Mouse (Mus musculus) heart, embryonic 13.5 days (tissue): Measurements from ENCODE around the gene Calm1. TPM values are rescaled to one million over a fixed set of nuclear protein-coding genes. Genes with fewer than 3 reads are reported as not detected.
A peak's percentile ranks its signal among the peaks of the same experiment; 100 is the strongest.
"Not testable (repeated sequence)": the region's sequence is repeated elsewhere in the genome, so short reads cannot be mapped to it uniquely, and the experiment has no call there.

Source experiments
- ATAC-seq: fragments of 200-750 bp; cut with Nextera tagmentation; 2 replicates; pipeline ENCODE4 v1.8.0; 2017; ENCODE audit warnings: moderate TSS enrichment; ENCODE audit not compliant: insufficient number of reproducible peaks, low FRiP score, low TSS enrichment; ENCODE audit errors: extremely low read depth
- H3K27ac ChIP-seq: fragments of 300-500 bp; sonication (generic); replicated peaks from 2 replicates; pipeline ENCODE4 v1.5.1; 2015; ENCODE audit warnings: moderate library complexity, mild to moderate bottlenecking, inconsistent platforms
- H3K27me3 ChIP-seq: fragments of 300-500 bp; sonication (generic); replicated peaks from 2 replicates; pipeline ENCODE4 v1.6.1; 2015; ENCODE audit warnings: mild to moderate bottlenecking, inconsistent platforms
- H3K36me3 ChIP-seq: fragments of 300-500 bp; sonication (generic); 2 replicates; pipeline ENCODE4 v1.6.1; 2015; ENCODE audit warnings: mild to moderate bottlenecking, inconsistent platforms
- H3K4me1 ChIP-seq: fragments of 300-500 bp; sonication (generic); 2 replicates; pipeline ENCODE4 v1.6.1; 2015; ENCODE audit warnings: inconsistent platforms
- H3K4me2 ChIP-seq: fragments of 300-500 bp; sonication (generic); 2 replicates; pipeline ENCODE4 v1.6.1; 2015; ENCODE audit warnings: inconsistent platforms, mild to moderate bottlenecking, moderate library complexity
- H3K4me3 ChIP-seq: fragments of 300-500 bp; sonication (generic); 2 replicates; pipeline ENCODE4 v1.5.1; 2015; ENCODE audit warnings: moderate library complexity, mild to moderate bottlenecking, inconsistent platforms
- H3K9ac ChIP-seq: fragments of 300-500 bp; sonication (generic); 2 replicates; pipeline ENCODE4 v1.6.1; 2015; ENCODE audit warnings: inconsistent platforms, mild to moderate bottlenecking, moderate library complexity
- H3K9me3 ChIP-seq: fragments of 300-500 bp; sonication (generic); 2 replicates; pipeline ENCODE4 v1.6.1; 2016; ENCODE audit warnings: inconsistent platforms
- WGBS: fragments of 180-500 bp; shearing (Covaris S2); methylation state at CpG from one replicate; pipeline ENCODE4 v1.1.7; 2015; ENCODE audit warnings: mixed read lengths; 5-methylcytosine and 5-hydroxymethylcytosine counted together
- polyA plus RNA-seq: library from polyadenylated mRNA; unstranded; fragments of >200 nt; fragmentation: Nextera tagmentation; extraction: Ambion mirVana; gene quantifications from 2 replicates; pipeline ENCODE4 v1.2.1, GENCODE M21; 2015

Calm1 gene
- polyA plus RNA-seq, 1 experiment from 2014 or later = 821 TPM

DNA sequence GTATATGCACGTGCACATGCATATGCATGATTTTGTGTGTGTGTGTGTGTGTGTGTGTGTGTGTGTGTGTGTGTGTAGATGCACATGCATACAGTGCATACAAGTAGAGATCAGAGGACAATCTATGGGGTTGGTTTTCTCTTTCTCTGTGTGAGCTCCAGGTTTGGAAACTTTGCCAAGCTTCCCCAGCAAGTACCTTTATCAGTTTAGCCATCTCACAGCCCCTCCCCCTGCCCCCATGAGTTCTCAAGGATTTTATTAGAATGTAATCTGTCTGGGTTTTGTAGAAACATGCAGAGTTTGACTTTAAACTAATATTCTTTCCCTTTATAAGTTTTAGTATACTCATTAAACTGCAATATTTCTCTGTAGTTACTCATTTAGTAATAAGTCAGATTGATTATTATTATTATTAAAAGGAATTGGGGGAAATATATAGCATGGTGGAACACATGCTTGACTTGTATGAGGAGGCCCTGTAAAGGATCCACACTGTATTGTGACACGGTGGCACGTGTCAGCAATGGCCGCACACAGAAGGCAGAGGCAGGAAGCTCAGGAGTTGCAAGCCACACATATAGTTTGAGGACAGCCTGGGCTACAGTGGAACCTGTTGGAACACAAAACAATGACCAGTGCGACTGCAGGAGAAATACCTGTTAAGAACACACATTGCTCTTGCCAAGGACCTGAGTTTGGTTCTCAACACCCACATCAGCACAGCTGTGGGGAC lies 12.4 kb downstream of the Calm1 start:
- Histone ChIP-seq H3K27ac (peak overlapping the region; percentile 8; the same call in 1 of the 2 replicates), H3K36me3 (peaks cover 35% of the 10 kb centered on the region), H3K4me2 (no peak overlapping the region), H3K27me3 (no peaks in the 10 kb centered on the region), H3K4me3 (no peak overlapping the region), H3K9me3 (0 out of 2 replicates have a peak, but pooled peaks cover 3% of the 10 kb centered on the region), H3K9ac (no peak overlapping the region), H3K4me1 (peaks cover 27% of the 10 kb centered on the region)
- WGBS = 82% methylated on average over 5 of the region's 5 CpGs
- no peak for ATAC-seq

DNA sequence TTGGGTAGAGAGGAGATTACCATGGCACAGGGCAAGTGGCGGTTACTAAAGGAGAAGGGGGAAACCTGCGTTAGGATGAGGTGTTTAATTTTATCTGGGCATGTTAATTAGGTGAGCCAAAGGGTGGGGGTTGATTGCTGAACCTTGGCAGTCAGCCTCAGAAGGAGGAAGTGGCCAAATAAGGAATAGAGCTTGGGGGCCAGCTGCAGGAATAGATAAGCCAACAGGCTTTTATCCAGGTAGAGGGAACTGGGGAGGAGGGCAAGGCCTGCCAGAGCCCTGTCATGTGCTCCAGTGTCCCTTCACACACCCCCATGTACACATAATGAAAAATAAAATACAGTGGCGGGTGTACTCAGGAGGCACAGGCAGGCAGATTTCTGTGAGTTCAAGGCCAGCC lies 13.2 kb downstream of the Calm1 start:
- WGBS = 35% methylated on average over 3 of the region's 3 CpGs
- ATAC-seq = no peak
- peaks cover 27% of the 10 kb centered on the region for H3K36me3 ChIP-seq

DNA sequence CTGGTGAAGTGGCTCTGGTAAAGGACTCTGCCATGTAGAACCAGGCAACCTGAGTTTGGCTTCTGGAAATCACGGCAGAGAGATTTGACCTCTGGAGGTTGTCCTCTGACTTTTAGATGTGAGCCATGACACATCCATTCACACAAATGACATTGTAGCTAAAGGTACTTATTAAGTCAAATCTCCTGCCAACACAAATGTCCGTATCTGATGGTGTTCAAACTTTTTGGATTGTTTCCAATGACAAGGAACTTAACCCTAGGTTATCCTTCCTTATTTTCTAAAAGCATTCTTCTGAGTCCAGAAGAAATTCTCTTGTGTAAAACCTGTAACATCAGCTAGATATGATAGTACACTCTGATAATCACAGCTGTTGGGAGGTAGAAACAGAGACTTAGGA lies 13.9 kb downstream of the Calm1 start:
- H3K36me3 ChIP-seq = peaks cover 20% of the 10 kb centered on the region
- ATAC-seq = no peak
- H3K9ac ChIP-seq = no peak overlapping the region
- WGBS = 60% methylated on average over 2 of the region's 2 CpGs
- no peak overlapping the region for H3K27ac ChIP-seq
- 0 out of 2 replicates have a peak, but pooled peaks cover 3% of the 10 kb centered on the region for H3K9me3 ChIP-seq
- H3K4me3 ChIP-seq = no peak overlapping the region
- H3K27me3 ChIP-seq = no peaks in the 10 kb centered on the region
- peaks cover 27% of the 10 kb centered on the region for H3K4me1 ChIP-seq
- H3K4me2 ChIP-seq = no peak overlapping the region

More for the DNA sequence above, 13.2 kb downstream of the Calm1 start:
- Histone ChIP-seq H3K4me1 (peaks cover 27% of the 10 kb centered on the region), H3K4me3 (no peak overlapping the region), H3K4me2 (no peak overlapping the region), H3K27ac (peak overlapping the region; percentile 8; the same call in 1 of the 2 replicates), H3K9ac (no peak overlapping the region), H3K9me3 (0 out of 2 replicates have a peak, but pooled peaks cover 3% of the 10 kb centered on the region), H3K27me3 (no peaks in the 10 kb centered on the region)

DNA sequence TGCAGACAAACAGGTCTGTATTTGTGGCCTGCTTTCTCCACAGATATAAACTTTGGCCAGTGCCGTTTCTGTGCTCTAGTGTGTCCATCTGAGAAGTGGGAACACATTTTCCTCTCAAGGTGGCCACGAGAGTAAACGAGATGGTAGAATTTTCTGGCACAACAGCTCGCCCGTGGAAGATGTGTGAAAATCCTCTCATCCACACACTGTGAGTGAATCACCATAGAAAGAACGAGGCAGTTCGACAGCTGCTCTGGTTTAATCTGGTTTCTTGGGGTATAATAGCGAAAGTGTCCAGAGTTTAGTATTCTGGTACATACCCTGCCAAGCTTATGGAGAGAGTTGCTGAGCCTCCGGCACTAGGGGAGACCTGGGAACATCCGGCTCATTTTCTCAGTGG lies 14.9 kb downstream of the Calm1 start:
- Histone ChIP-seq H3K27me3 (no peaks in the 10 kb centered on the region), H3K4me2 (no peak overlapping the region), H3K4me1 (peaks cover 27% of the 10 kb centered on the region), H3K27ac (no peak overlapping the region), H3K9ac (no peak overlapping the region), H3K9me3 (0 out of 2 replicates have a peak, but pooled peaks cover 3% of the 10 kb centered on the region), H3K4me3 (no peak overlapping the region), H3K36me3 (peaks cover 10% of the 10 kb centered on the region)
- ATAC-seq = no peak
- 89% methylated on average over 10 of the region's 10 CpGs for WGBS

DNA sequence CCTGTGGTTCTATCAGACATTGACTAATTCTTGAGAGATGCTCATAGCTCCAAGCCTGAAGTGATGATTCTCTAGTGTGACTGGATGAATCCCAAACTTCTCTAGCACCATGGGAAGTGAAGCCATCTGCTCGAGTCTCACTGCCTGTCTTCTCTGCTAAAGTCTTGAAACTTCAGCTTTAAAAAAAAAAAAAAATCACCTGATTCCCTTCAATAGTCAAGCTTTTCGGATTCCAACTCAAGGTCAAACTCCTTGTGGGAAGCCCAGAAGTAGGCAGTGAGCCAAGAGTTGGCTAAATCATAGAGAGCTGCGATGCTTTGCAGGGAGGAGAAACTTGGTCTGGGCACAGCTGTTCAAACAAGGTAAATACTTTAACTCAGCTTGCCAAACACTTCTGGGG lies 15.5 kb downstream of the Calm1 start:
- Histone ChIP-seq H3K4me1 (peaks cover 25% of the 10 kb centered on the region), H3K9me3 (0 out of 2 replicates have a peak, but pooled peaks cover 3% of the 10 kb centered on the region), H3K27ac (no peak overlapping the region), H3K27me3 (no peaks in the 10 kb centered on the region), H3K9ac (no peak overlapping the region), H3K36me3 (peaks cover 4% of the 10 kb centered on the region), H3K4me3 (no peak overlapping the region), H3K4me2 (no peak overlapping the region)
- 55% methylated on average over 3 of the region's 3 CpGs for WGBS
- ATAC-seq = no peak

DNA sequence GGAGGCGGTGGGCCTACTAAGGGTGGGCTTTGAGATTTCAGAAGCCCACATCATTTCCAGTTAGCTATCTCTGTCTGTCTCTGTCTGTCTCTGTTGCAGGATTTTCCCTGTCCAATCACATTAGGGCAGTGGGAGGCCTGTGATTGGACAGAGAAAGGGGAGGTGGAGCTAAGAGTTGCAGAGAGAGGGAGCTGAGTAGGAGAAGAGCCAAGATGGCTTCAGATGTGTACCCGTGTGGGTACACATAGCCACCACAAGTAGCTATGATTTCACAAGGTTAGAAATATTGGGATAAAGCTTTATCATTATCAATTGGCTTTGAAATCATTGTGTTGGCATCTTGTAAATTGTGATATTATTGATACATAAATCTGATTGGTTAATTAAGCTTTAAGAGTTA lies 17.9 kb downstream of the Calm1 start:
- not testable (repeated sequence) for H3K9ac ChIP-seq, H3K4me1 ChIP-seq, H3K27me3 ChIP-seq, ATAC-seq, H3K4me2 ChIP-seq, H3K9me3 ChIP-seq, H3K4me3 ChIP-seq, H3K36me3 ChIP-seq, H3K27ac ChIP-seq
- 86% methylated on average over 2 of the region's 2 CpGs for WGBS

DNA sequence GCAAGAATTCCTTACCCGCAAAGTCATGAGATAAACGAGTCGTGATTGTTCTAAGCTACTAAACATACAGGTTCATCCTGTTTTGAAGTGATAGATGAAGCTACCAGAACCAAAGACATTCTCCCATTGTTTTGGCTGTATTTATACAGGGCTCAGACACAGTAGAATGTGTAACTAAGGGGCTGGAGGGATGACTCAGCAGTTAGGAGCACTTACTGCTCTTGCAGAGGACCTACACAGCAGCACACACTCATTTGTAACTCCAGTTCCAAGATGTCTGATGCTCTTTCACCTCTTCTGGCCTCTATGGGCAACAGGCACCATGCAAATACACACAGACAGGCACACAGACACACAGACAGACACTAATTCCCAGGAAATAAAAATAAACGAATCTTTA lies 20.8 kb downstream of the Calm1 start:
- no peaks in the 10 kb centered on the region for H3K9me3 ChIP-seq
- no peaks in the 10 kb centered on the region for H3K4me1 ChIP-seq
- H3K4me2 ChIP-seq = no peak overlapping the region
- no peak overlapping the region for H3K27ac ChIP-seq
- no peaks in the 10 kb centered on the region for H3K36me3 ChIP-seq
- H3K9ac ChIP-seq = no peak overlapping the region
- H3K4me3 ChIP-seq = no peak overlapping the region
- 55% methylated on average over 4 of the region's 4 CpGs for WGBS
- no peak for ATAC-seq
- no peaks in the 10 kb centered on the region for H3K27me3 ChIP-seq

DNA sequence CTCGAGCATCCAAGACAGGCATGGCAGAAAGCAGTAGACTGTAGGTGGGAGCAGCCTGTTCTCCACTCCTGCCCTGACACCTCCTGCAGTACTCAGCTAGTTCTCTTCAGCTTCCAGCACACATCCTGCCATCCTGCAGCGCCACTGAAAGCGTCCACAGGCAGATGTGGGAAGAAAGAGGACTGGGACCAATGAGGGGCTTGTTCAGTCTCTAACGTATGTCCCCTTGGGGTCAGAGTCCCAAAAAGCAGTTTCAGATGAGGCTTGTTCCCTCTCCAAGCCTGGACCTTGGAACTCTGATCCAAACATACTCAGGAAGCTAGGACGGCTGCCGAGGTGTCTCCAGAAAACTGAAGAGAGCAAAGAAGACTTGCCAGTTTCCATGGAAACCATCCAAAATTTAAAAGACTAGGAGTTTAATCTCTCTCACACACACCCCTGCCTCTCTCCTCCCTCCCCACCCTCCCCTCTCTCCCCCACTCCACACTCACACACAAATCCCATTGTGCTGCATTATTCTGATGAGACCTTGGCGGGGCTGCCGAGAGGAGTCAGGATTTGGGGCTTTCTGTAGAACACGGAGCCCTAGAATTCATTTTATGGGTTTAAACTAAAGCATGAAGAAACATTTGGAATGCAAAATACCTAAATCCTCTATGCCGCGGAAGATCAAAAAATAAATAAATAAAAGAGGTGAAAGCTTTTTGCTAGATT lies 22.5 kb downstream of the Calm1 start:
- no peak overlapping the region for H3K9ac ChIP-seq
- ATAC-seq = no peak
- no peaks in the 10 kb centered on the region for H3K27me3 ChIP-seq
- H3K4me1 ChIP-seq = no peaks in the 10 kb centered on the region
- no peak overlapping the region for H3K27ac ChIP-seq
- no peaks in the 10 kb centered on the region for H3K9me3 ChIP-seq
- no peaks in the 10 kb centered on the region for H3K36me3 ChIP-seq
- WGBS = 50% methylated on average over 11 of the region's 11 CpGs
- no peak overlapping the region for H3K4me2 ChIP-seq
- H3K4me3 ChIP-seq = no peak overlapping the region

DNA sequence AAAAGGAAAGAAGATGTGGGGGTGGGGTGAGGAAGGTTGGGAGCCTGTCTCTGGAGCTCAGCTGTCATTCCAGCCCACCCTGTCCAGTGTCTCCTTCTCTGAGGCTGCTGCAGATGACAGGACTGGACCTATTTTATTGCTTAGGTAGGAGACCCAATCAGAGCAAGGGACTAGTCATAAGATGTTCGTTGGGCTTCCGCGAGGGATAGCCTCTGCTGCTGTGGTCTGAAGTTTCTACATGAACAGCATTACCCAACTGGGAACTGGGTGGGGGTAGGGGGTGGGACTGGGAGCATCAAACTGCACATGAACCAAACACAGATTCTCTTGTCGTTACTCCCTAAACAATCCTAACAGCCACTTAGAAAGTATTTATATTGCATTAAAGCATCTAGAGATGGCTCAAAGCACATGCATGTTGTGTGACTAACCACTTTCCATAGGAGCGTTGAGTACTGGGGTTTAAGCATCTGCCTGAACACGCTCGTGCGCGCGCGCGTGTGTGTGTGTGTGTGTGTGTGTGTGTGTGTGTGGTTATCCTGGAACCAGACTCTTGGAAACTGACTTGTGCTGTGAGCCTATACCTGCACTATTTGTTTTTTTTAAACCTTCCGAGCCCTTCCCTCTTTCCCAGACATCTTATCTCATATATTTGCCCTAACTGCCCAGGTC lies 23.2 kb downstream of the Calm1 start:
- Histone ChIP-seq H3K4me2 (no peak overlapping the region), H3K4me3 (no peak overlapping the region), H3K27ac (no peak overlapping the region), H3K9me3 (no peaks in the 10 kb centered on the region), H3K36me3 (no peaks in the 10 kb centered on the region), H3K9ac (no peak overlapping the region), H3K4me1 (no peaks in the 10 kb centered on the region), H3K27me3 (no peaks in the 10 kb centered on the region)
- WGBS = 86% methylated on average over 13 of the region's 13 CpGs
- ATAC-seq = no peak

DNA sequence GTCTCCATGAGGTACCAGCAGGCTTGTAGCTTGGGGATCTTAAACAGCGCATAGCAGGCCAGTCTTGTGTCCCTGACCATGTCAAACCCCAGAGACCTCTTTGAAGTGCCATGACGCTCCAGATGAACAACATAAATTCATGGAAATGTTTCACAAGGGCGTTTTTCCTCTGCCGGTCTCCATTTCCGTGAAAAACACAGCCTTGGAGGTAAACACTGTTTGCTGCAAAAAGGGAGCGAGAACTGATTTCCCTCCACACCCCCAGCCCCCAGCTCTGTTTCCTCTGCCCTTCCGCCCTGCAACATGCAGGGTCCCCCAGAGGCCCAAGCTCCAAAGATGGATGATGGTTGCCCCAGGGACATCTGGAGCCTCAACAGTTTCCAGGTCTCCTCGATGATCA lies 24.3 kb downstream of the Calm1 start:
- 59% methylated on average over 8 of the region's 8 CpGs for WGBS

DNA sequence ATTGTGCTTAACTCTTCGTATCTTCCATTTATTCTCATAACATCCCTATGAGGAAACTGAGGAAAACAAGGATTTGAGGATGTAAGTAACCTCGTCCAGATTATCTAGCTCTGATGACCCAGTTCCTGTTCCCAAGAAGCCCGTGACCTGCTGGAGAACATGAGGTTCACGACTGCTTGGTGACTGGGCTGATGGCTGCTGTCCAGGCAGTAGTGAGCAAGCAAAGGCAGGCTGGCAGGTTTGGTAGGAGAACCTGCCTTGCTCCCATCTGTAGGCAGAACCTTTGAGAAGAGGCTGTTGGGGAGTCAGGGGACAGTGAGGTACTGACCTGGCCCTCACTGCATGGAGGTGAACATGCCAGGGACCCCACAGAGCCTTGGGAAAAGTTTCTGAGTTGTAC lies 26.0 kb downstream of the Calm1 start:
- WGBS = 52% methylated on average over 4 of the region's 4 CpGs
- no peaks in the 10 kb centered on the region for H3K27me3 ChIP-seq
- H3K36me3 ChIP-seq = no peaks in the 10 kb centered on the region
- no peak overlapping the region for H3K4me2 ChIP-seq
- H3K4me3 ChIP-seq = no peak overlapping the region
- no peak overlapping the region for H3K27ac ChIP-seq
- H3K4me1 ChIP-seq = no peaks in the 10 kb centered on the region
- no peak for ATAC-seq
- no peaks in the 10 kb centered on the region for H3K9me3 ChIP-seq
- H3K9ac ChIP-seq = no peak overlapping the region

More for the DNA sequence above, 24.3 kb downstream of the Calm1 start:
- no peaks in the 10 kb centered on the region for H3K27me3 ChIP-seq
- no peaks in the 10 kb centered on the region for H3K36me3 ChIP-seq
- H3K4me2 ChIP-seq = no peak overlapping the region
- no peaks in the 10 kb centered on the region for H3K4me1 ChIP-seq
- no peak overlapping the region for H3K4me3 ChIP-seq
- no peak overlapping the region for H3K27ac ChIP-seq
- no peak for ATAC-seq
- H3K9me3 ChIP-seq = no peaks in the 10 kb centered on the region
- no peak overlapping the region for H3K9ac ChIP-seq
